Mouse (Mus musculus) fibroblast of lung, adult 2 months (primary cell): ENCODE data around the gene Tnk1.
"Not testable (repeated sequence)": the region's sequence is repeated elsewhere in the genome, so short reads cannot be mapped to it uniquely, and the experiment has no call there.

Source experiments
- DNase-seq: peaks from one replicate; pipeline ENCODE4 v3.0.0-alpha.2; 2011; ENCODE audit warnings: low read depth

Gene Tnk1

GRCm38 (mm10) chr11:69878399-69878798, 19.9 kb upstream of the Tnk1 start:
- DNase-seq = no peak

GRCm38 (mm10) chr11:69877878-69878277, 19.3 kb upstream of the Tnk1 start, which contains the start of gene Tmem95:
Gene Tmem95, minus strand, starts transcription at chr11:69878018.
- no peak for DNase-seq

- peak; percentile 84 for DNase-seq
Measured at GRCm38 (mm10) chr11:69876867-69877266, 18.3 kb upstream of the Tnk1 start.

- peak; percentile 62 for DNase-seq
Measured at GRCm38 (mm10) chr11:69876186-69876585, 17.7 kb upstream of the Tnk1 start.

GRCm38 (mm10) chr11:69872451-69872850, 13.9 kb upstream of the Tnk1 start:
- no peak for DNase-seq

- no peak for DNase-seq
Measured at GRCm38 (mm10) chr11:69871822-69872221, 13.3 kb upstream of the Tnk1 start.

- DNase-seq = no peak
Measured at GRCm38 (mm10) chr11:69870289-69871069, 11.9 kb upstream of the Tnk1 start.

- DNase-seq = no peak
Measured at GRCm38 (mm10) chr11:69867335-69867734, 8.8 kb upstream of the Tnk1 start.

GRCm38 (mm10) chr11:69865561-69865960, 7.0 kb upstream of the Tnk1 start:
- DNase-seq = no peak

- DNase-seq = no peak
Measured at GRCm38 (mm10) chr11:69864138-69864860, 5.8 kb upstream of the Tnk1 start.

GRCm38 (mm10) chr11:69863729-69864128, 5.2 kb upstream of the Tnk1 start:
- DNase-seq = not testable (repeated sequence)

- DNase-seq = no peak
Measured at GRCm38 (mm10) chr11:69855347-69855746, 3.2 kb downstream of the Tnk1 start.

- DNase-seq = no peak
Measured at GRCm38 (mm10) chr11:69854680-69855079, 3.9 kb downstream of the Tnk1 start.

GRCm38 (mm10) chr11:69853994-69854393, 4.5 kb downstream of the Tnk1 start:
- DNase-seq = no peak

- no peak for DNase-seq
Measured at GRCm38 (mm10) chr11:69850754-69851153, 7.8 kb downstream of the Tnk1 start.

- no peak for DNase-seq
Measured at GRCm38 (mm10) chr11:69849884-69850283, 8.6 kb downstream of the Tnk1 start.

GRCm38 (mm10) chr11:69849128-69849527, 9.4 kb downstream of the Tnk1 start:
- no peak for DNase-seq

- no peak for DNase-seq
Measured at GRCm38 (mm10) chr11:69848021-69848420, 10.5 kb downstream of the Tnk1 start.

- no peak for DNase-seq
Measured at GRCm38 (mm10) chr11:69846738-69847688, 11.5 kb downstream of the Tnk1 start.

GRCm38 (mm10) chr11:69846198-69846680, 12.3 kb downstream of the Tnk1 start, which contains the start of gene Plscr3:
Gene Plscr3, plus strand, starts transcription at chr11:69846376.
- peak; percentile 66 for DNase-seq

GRCm38 (mm10) chr11:69838714-69839104, 19.8 kb downstream of the Tnk1 start:
- DNase-seq = no peak
